Mouse (Mus musculus) forebrain, embryonic 13.5 days (tissue): ENCODE measurements around the gene Lats2. TPM values are rescaled to one million over a fixed set of nuclear protein-coding genes. Genes with fewer than 3 reads are reported as not detected.
A peak's percentile ranks its signal among the peaks of the same experiment; 100 is the strongest.
"Not testable (repeated sequence)": the region's sequence is repeated elsewhere in the genome, so short reads cannot be mapped to it uniquely, and the experiment has no call there.

Experiments used
- ATAC-seq: fragments of 200-750 bp; cut with Nextera tagmentation; 2 replicates; pipeline ENCODE4 v1.8.0; 2017
- H3K27ac ChIP-seq: fragments of 300-500 bp; sonication (generic); 2 replicates; pipeline ENCODE4 v1.5.1; 2015; ENCODE audit warnings: inconsistent platforms, mild to moderate bottlenecking, moderate library complexity
- H3K27me3 ChIP-seq: fragments of 300-500 bp; sonication (generic); 2 replicates; pipeline ENCODE4 v1.6.1; 2015; ENCODE audit warnings: mild to moderate bottlenecking, inconsistent platforms
- H3K36me3 ChIP-seq: fragments of 300-500 bp; sonication (generic); 2 replicates; pipeline ENCODE4 v1.6.1; 2015; ENCODE audit warnings: mild to moderate bottlenecking, inconsistent platforms; ENCODE audit not compliant: poor library complexity, severe bottlenecking
- H3K4me1 ChIP-seq: fragments of 300-500 bp; sonication (generic); 2 replicates; pipeline ENCODE4 v1.6.1; 2015; ENCODE audit warnings: inconsistent platforms
- H3K4me2 ChIP-seq: fragments of 300-500 bp; sonication (generic); 2 replicates; pipeline ENCODE4 v1.6.1; 2015; ENCODE audit warnings: inconsistent platforms, mild to moderate bottlenecking, moderate library complexity
- H3K4me3 ChIP-seq: fragments of 300-500 bp; sonication (generic); 2 replicates; pipeline ENCODE4 v1.5.1; 2015; ENCODE audit warnings: mild to moderate bottlenecking, inconsistent platforms
- H3K9ac ChIP-seq: fragments of 300-500 bp; sonication (generic); 2 replicates; pipeline ENCODE4 v1.6.1; 2015; ENCODE audit warnings: mild to moderate bottlenecking, inconsistent platforms
- H3K9me3 ChIP-seq: fragments of 300-500 bp; sonication (generic); replicated peaks from 2 replicates; pipeline ENCODE4 v1.6.1; 2016; ENCODE audit warnings: inconsistent platforms
- WGBS: fragments of 180-500 bp; shearing (Covaris S2); methylation state at CpG from one replicate; pipeline ENCODE4 v1.1.7; 2015; 5-methylcytosine and 5-hydroxymethylcytosine counted together
- polyA plus RNA-seq: library from polyadenylated mRNA; unstranded; fragments of >200 nt; fragmentation: Nextera tagmentation; extraction: Ambion mirVana; gene quantifications from 2 replicates; pipeline ENCODE4 v1.2.1, GENCODE M21; 2015

Gene Lats2
- polyA plus RNA-seq, 1 experiment from 2014 or later, result 8.3 TPM

DNA sequence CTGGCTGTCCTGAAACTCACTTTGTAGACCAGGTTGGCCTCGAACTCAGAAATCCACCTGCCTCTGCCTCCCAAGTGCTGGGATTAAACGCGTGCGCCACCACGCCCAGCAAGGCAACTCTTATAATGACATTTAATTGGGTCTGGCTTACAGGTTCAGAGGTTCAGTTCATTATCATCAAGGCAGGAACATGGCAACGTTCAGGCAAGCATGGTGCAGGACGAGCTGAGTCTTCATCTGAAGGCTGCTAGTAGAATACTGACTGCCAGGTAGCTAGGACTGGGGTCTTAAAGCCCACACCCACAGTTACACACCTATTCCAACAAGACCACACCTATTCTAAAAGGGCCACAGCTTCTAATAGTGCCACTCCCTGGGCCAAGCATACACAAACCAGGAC, 70.1 kb downstream of the Lats2 start:
- H3K4me1 ChIP-seq, result not testable (repeated sequence)

DNA sequence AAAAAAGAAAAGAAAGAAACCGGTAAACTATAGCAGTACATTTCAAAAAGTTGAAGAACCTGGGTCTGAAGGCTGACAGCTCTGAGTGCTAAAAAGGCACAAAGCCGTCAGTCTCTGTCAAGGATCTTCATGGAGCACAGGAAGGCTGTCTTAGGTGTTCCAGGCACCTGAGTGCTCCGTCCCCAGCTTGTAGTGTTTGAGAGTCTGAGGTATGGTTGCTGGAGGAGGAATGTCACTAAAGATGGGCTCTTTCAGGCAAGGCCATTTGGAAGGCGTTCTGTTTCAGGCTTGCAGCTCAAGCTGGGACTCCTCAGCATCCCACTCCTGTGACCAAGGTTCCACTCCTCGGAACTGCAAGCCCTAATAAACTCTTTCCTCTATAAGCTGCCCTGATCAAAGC, 70.7 kb downstream of the Lats2 start:
- no peak overlapping the region for H3K4me2 ChIP-seq
- peaks cover 12% of the 10 kb centered on the region for H3K36me3 ChIP-seq
- no peak overlapping the region for H3K9ac ChIP-seq
- no peak overlapping the region for H3K27ac ChIP-seq
- WGBS, result 88% methylated on average over 5 of the region's 5 CpGs
- ATAC-seq, result no peak
- no peak overlapping the region for H3K4me3 ChIP-seq
- no peaks in the 10 kb centered on the region for H3K4me1 ChIP-seq
- no peaks in the 10 kb centered on the region for H3K9me3 ChIP-seq
- no peaks in the 10 kb centered on the region for H3K27me3 ChIP-seq

More for the DNA sequence above, 70.1 kb downstream of the Lats2 start:
- not testable (repeated sequence) for ATAC-seq, H3K4me3 ChIP-seq, H3K9me3 ChIP-seq, H3K27me3 ChIP-seq, H3K4me2 ChIP-seq, H3K9ac ChIP-seq, H3K27ac ChIP-seq
- WGBS, result 92% methylated on average over 7 of the region's 7 CpGs
- peaks cover 12% of the 10 kb centered on the region for H3K36me3 ChIP-seq

DNA sequence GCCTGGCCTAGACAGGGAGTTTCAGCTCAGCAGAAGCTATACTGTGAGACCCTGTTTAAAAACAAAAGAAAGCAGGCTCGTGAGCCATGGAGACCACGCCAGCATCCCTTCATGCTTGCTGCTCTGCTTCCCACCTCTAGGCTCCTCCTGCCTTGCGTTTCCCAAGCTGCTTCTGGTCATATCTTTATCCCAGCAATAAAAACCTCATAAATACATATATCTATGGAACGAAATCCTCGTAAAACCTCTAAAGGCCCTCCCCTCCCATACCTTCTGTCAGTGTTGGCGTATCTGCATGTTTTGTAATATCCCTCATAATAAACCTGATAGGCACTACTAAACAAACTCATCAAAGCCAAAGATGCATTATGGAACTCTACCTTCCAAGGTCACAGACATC, 71.5 kb downstream of the Lats2 start:
- no peak overlapping the region for H3K4me3 ChIP-seq
- H3K27me3 ChIP-seq, result no peaks in the 10 kb centered on the region
- WGBS, result 90% methylated on average over 6 of the region's 6 CpGs
- no peaks in the 10 kb centered on the region for H3K9me3 ChIP-seq
- no peak overlapping the region for H3K4me2 ChIP-seq
- peaks cover 12% of the 10 kb centered on the region for H3K36me3 ChIP-seq
- H3K9ac ChIP-seq, result no peak overlapping the region
- H3K4me1 ChIP-seq, result no peaks in the 10 kb centered on the region
- no peak overlapping the region for H3K27ac ChIP-seq
- ATAC-seq, result no peak

DNA sequence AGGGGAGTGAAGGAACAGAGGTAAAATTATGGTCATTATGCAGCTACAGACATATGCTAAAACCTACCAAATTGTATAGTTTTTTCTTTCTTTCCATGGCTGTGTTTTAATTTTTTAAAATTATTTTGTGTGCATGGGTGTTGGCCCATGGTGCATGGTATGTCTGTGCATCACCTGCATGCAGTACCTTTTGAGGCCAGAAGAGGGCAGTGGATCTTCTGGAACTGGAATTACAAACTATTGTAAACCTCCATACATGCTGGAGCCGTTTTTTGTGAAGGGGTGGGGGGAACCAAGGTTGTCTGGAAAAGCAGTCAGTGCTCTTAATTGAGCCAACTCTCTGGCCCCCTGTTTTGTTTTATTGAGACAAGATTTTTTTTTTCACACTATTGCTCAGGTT, 73.6 kb downstream of the Lats2 start:
- no peak overlapping the region for H3K9ac ChIP-seq
- ATAC-seq, result no peak

DNA sequence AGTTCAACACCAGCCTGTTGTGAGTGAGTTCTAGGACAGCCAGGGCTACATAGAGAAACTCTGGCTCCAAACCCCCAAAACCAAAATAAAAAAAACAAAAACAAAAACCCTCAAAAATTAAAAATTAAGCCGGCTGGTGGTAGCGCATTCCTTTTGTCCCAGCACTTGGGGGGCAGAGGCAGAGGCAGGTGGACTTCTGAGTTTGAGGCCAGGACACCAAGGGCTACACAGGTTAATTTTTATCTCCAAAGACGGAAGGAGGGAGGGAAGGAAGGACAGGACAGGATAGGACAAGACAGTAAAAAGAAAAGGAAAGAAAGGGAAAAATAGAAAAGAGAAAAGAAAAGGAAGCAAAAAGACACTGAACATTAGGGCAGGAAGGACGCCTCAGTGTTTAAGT, 75.4 kb downstream of the Lats2 start:
- H3K9ac ChIP-seq, result no peak overlapping the region
- H3K27ac ChIP-seq, result no peak overlapping the region
- no peak overlapping the region for H3K4me2 ChIP-seq
- no peak overlapping the region for H3K4me3 ChIP-seq
- H3K27me3 ChIP-seq, result no peaks in the 10 kb centered on the region
- no peak for ATAC-seq
- no peaks in the 10 kb centered on the region for H3K9me3 ChIP-seq
- 89% methylated on average over 4 of the region's 4 CpGs for WGBS
- H3K36me3 ChIP-seq, result no peaks in the 10 kb centered on the region
- H3K4me1 ChIP-seq, result no peaks in the 10 kb centered on the region

More for the DNA sequence above, 73.6 kb downstream of the Lats2 start:
- H3K4me3 ChIP-seq, result no peak overlapping the region
- WGBS, result 3% methylated on average over 1 of the region's 1 CpGs
- H3K36me3 ChIP-seq, result peaks cover 6% of the 10 kb centered on the region; the same call in 1 of the 2 replicates
- H3K27me3 ChIP-seq, result no peaks in the 10 kb centered on the region
- no peaks in the 10 kb centered on the region for H3K9me3 ChIP-seq
- no peaks in the 10 kb centered on the region for H3K4me1 ChIP-seq
- no peak overlapping the region for H3K27ac ChIP-seq
- no peak overlapping the region for H3K4me2 ChIP-seq

DNA sequence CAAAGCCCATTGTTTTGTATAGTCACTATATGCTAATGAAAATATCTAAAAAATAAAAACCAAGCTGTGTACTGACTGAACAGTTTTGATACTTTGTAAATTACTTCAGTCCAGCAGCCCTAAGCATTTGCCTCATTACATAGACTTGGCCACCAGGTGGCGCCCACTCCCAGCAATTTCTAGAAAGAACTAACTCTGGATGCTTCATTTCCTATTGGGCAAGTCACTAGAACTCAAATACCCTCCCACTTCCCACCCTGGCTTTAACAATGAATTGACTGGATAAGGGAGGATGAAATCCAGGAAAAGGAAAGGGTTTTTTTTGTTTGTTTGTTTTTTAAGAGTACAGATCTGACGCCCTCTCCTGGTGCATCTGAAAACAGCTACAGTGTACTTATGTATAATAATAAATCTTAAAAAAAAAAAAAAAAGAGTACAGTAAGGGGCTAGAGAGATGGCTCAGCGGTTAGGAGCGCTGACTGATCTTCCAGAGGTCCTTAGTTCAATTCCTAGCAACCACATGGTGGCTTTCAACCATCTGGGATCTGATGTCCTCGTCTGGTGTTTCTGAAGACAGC, 78.1 kb downstream of the Lats2 start:
- Histone ChIP-seq H3K4me1 (no peaks in the 10 kb centered on the region; the same call in 1 of the 2 replicates), H3K27ac (no peak overlapping the region), H3K4me2 (no peak overlapping the region), H3K36me3 (no peaks in the 10 kb centered on the region), H3K9me3 (no peaks in the 10 kb centered on the region), H3K27me3 (no peaks in the 10 kb centered on the region), H3K9ac (no peak overlapping the region), H3K4me3 (no peak overlapping the region)
- 36% methylated on average over 5 of the region's 5 CpGs for WGBS
- peak; percentile 82 for ATAC-seq

DNA sequence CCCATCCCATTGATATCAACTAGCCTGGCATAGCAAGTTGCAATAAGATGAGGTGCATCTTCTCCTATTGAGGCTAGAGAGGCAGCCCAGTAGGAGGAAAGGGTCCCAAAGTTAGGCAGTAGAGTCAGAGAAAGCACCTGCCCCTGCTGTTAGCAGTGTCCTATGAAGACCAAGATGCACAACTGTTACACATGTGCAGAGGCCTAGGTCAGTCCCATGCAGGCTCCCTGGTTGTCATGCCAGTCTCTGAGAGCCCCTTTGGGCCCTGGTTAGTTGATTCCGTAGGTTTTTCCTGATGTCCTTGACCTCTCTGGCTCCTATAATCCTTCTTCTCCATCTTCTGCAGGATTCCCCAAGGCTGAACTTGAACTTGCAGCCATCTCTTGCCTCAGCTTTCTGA, 78.7 kb downstream of the Lats2 start:
- Histone ChIP-seq H3K4me3 (no peak overlapping the region), H3K4me2 (no peak overlapping the region), H3K9me3 (no peaks in the 10 kb centered on the region), H3K4me1 (no peaks in the 10 kb centered on the region; the same call in 1 of the 2 replicates), H3K27ac (no peak overlapping the region), H3K27me3 (no peaks in the 10 kb centered on the region), H3K36me3 (no peaks in the 10 kb centered on the region), H3K9ac (no peak overlapping the region)
- ATAC-seq, result peak; percentile 50
- WGBS, result 27% methylated on average over 1 of the region's 1 CpGs

DNA sequence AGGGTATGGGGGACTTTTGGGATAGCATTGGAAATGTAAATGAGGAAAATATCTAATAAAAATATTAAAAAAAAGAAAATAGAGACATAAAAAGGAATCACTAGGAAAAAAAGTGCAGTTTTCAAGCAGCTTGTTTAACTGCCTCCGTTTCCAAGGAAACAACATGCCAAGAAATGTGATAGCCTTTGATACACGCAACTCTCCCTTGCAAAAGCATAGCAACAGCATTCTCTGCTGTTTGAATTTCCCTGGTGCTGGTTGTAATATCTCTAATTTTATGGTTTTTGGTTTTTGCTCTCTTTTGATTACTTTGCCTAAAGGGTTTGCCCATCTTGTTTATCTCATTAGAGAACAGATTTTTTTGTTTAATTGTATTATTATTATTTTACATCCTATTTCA, 82.7 kb downstream of the Lats2 start:
- H3K4me3 ChIP-seq, result no peak overlapping the region
- H3K4me1 ChIP-seq, result no peaks in the 10 kb centered on the region; the same call in 1 of the 2 replicates
- 55% methylated on average over 2 of the region's 2 CpGs for WGBS
- ATAC-seq, result no peak
- H3K4me2 ChIP-seq, result no peak overlapping the region
- H3K9me3 ChIP-seq, result no peaks in the 10 kb centered on the region
- no peak overlapping the region for H3K9ac ChIP-seq
- no peaks in the 10 kb centered on the region for H3K27me3 ChIP-seq
- H3K27ac ChIP-seq, result no peak overlapping the region
- H3K36me3 ChIP-seq, result no peaks in the 10 kb centered on the region

DNA sequence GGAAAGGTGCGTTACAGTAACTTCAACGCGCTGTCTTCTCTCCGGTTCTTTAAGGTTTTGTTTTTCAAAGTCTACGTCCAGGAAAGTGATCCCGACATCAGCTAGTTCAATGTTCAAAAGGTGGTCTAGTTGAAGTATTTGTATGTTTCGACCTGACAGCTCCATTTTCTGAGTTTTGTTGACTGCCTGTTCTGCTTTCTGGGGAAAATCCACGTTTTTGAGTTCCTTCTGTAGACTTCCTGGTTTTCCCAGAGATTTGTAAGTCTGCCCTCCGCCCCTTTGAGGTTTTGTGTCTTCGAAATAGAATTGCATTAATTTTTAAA, 92.6 kb downstream of the Lats2 start:
- 13% methylated on average over 10 of the region's 10 CpGs for WGBS
- H3K9me3 ChIP-seq, result no peaks in the 10 kb centered on the region
- no peak for ATAC-seq
- H3K27me3 ChIP-seq, result no peaks in the 10 kb centered on the region
- peaks cover 22% of the 10 kb centered on the region for H3K4me1 ChIP-seq
- no peaks in the 10 kb centered on the region; the same call in 1 of the 2 replicates for H3K36me3 ChIP-seq
- H3K4me3 ChIP-seq, result peak overlapping the region; percentile 91
- H3K4me2 ChIP-seq, result peak overlapping the region; percentile 96
- peak overlapping the region; percentile 90 for H3K9ac ChIP-seq
- peak overlapping the region; percentile 98 for H3K27ac ChIP-seq

DNA sequence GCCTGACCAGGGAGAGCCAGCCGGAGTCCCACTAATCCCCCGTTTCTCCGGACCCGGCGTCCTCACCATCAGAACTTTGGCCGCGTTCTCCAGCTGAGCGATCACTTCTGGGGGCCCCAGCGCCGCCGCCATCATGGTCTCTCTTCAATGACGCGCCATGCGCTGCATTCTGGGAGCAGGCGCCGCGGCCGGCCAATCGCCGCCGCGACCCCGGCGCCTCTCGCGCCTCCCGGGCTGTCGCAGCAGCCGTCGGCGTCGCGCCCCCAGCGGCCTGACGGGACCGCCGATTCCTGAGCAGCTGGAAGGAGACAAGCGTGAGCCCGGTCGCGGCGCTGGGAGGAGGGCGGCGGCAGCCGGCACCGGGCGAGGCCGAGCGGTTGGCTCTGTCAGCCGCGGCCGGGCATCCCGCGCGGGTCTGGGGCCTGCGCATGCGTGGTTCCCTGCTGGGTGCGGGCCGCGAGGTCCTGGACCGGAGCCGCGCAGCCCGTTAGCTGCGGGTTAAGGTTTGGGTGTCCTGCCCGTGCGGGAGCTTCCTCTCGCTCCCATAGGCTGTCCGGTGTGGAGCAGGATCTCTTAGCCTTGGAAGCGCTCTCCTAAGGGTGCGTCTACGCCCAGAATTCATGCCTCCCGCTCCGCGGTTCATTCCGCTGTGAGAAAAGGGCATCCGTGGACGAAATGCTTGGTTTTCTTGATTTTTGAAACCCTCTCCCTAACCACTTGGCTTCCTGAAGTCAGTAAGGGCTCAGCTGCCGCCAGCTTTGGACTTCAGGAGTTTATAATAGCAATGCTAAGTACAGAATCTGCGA, 93.2 kb downstream of the Lats2 start, which contains the start of gene Xpo4:
Xpo4 (minus strand) TSS at position 609 of the 806 bp plus-strand sequence.
- under 1% methylated on average over 77 of the region's 80 CpGs for WGBS
- H3K27ac ChIP-seq, result peak within 1 kb of the TSS; percentile 98

DNA sequence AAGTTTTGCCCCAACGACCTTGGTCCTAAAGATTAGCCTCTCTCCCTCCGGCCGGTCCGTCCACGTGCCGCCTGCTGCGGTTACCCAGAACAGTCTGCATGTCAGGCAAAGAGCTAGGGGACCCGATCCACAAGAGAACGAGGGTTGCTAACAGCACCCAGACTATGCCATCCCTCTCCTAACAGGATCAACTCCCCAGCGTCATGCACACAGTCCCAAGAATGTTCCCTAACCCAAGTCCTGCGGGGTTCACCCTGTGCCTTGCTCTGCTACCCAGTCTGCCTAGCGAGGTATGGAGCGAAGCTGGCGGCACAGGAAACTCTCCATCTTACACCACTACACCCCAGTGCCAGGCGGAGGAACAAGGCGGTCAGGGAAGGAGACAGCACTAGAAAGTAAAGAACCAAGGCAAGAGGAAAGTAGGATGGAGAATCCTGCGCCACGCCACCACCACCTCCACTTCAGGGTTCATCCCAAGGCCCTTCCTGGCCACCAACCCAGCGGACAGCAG, 93.8 kb downstream of the Lats2 start:
- peak overlapping the region; percentile 98 for H3K27ac ChIP-seq
- H3K9me3 ChIP-seq, result no peaks in the 10 kb centered on the region
- H3K27me3 ChIP-seq, result no peaks in the 10 kb centered on the region
- H3K4me2 ChIP-seq, result peak overlapping the region; percentile 96
- peak; percentile 68 for ATAC-seq
- H3K9ac ChIP-seq, result peak overlapping the region; percentile 90
- H3K4me1 ChIP-seq, result peaks cover 22% of the 10 kb centered on the region
- H3K4me3 ChIP-seq, result peak overlapping the region; percentile 91
- no peaks in the 10 kb centered on the region; the same call in 1 of the 2 replicates for H3K36me3 ChIP-seq
- WGBS, result 0% methylated on average over 19 of the region's 19 CpGs

More for the DNA sequence above, 93.2 kb downstream of the Lats2 start, which contains the start of gene Xpo4:
- no peaks in the 10 kb centered on the region; the same call in 1 of the 2 replicates for H3K36me3 ChIP-seq
- no peaks in the 10 kb centered on the region for H3K9me3 ChIP-seq
- H3K4me1 ChIP-seq, result peaks cover 22% of the 10 kb centered on the region
- H3K4me2 ChIP-seq, result peak within 1 kb of the TSS; percentile 96
- H3K4me3 ChIP-seq, result peak within 1 kb of the TSS; percentile 91
- H3K9ac ChIP-seq, result peak within 1 kb of the TSS; percentile 90
- ATAC-seq, result peak; percentile 98
- H3K27me3 ChIP-seq, result no peaks in the 10 kb centered on the region

DNA sequence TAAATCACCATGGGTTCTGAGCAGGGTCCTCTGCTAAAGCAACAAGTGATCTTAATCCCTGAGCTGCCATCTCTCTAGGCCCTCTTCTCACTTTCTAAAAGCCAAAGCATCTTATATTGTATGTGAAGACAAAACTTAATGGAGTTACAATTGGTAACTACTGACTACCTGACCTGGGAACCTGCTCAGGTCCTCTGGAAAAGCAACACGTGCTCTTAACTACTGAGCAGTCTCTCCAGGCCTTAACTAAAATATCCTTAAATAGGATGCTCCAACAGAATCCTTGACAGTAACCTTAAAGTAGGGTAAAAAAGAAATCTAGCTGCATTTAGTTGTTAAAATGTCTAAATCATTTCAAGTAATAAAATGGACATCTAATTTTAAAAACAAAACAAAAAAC, 94.6 kb downstream of the Lats2 start:
- Histone ChIP-seq H3K4me1 (peaks cover 22% of the 10 kb centered on the region), H3K4me3 (peak overlapping the region; percentile 91), H3K27ac (no peak overlapping the region), H3K4me2 (peak overlapping the region; percentile 96), H3K9ac (peak overlapping the region; percentile 90), H3K27me3 (no peaks in the 10 kb centered on the region), H3K36me3 (no peaks in the 10 kb centered on the region; the same call in 1 of the 2 replicates), H3K9me3 (no peaks in the 10 kb centered on the region)
- WGBS, result 31% methylated on average over 1 of the region's 1 CpGs
- no peak for ATAC-seq
